Mouse (Mus musculus) spleen, adult 2 months (tissue): Measurements from ENCODE around the gene Trim25. TPM values are rescaled to one million over a fixed set of nuclear protein-coding genes. Genes with fewer than 3 reads are reported as not detected.
"Not testable (repeated sequence)": the region's sequence is repeated elsewhere in the genome, so short reads cannot be mapped to it uniquely, and the experiment has no call there.

Experiments used
- DNase-seq, 2 experiments: peaks; one replicate each; pipeline versions ENCODE4 v3.0.0 to v3.0.0-alpha.2; 2012 to 2021; ENCODE audit warnings: low spot score in 2 of 2, low read depth in 1 of 2
- H3K27ac ChIP-seq: fragments of 200-500 bp; 2 replicates; pipeline ENCODE4 v1.5.1; 2012; ENCODE audit warnings: low read length, inconsistent platforms; ENCODE audit not compliant: insufficient read depth
- H3K27me3 ChIP-seq: fragments of 200-500 bp; 2 replicates; pipeline ENCODE4 v1.6.1; 2012; ENCODE audit warnings: mild to moderate bottlenecking, moderate library complexity, low read length, inconsistent platforms; ENCODE audit not compliant: control insufficient read depth, insufficient read depth
- H3K36me3 ChIP-seq: fragments of 200-500 bp; 2 replicates; pipeline ENCODE4 v1.6.1; 2012; ENCODE audit warnings: mild to moderate bottlenecking, low read length, inconsistent platforms; ENCODE audit not compliant: control insufficient read depth, insufficient read depth
- H3K4me1 ChIP-seq: fragments of 200-500 bp; 2 replicates; pipeline ENCODE4 v1.6.1; 2011; ENCODE audit warnings: inconsistent platforms; ENCODE audit not compliant: control insufficient read depth, insufficient read depth, insufficient read length
- H3K4me3 ChIP-seq: fragments of 200-500 bp; 2 replicates; pipeline ENCODE4 v1.5.1; 2011; ENCODE audit warnings: mild to moderate bottlenecking, inconsistent platforms; ENCODE audit not compliant: insufficient read depth, insufficient read length; ENCODE audit errors: extremely low read depth
- CTCF ChIP-seq: fragments of 200-500 bp; IDR thresholded peaks from 2 replicates; pipeline ENCODE4 v1.5.1; 2011; ENCODE audit warnings: mild to moderate bottlenecking, inconsistent platforms; ENCODE audit not compliant: insufficient read depth, insufficient read length, insufficient replicate concordance; ENCODE audit errors: extremely low read depth
- POLR2A ChIP-seq: fragments of 200-500 bp; IDR thresholded peaks from 2 replicates; pipeline ENCODE4 v1.6.1; 2011; ENCODE audit warnings: low read depth, low read length, inconsistent platforms
- WGBS: fragments of 180-500 bp; shearing (Covaris S2); methylation state at CpG from one replicate; pipeline ENCODE4 v1.1.7; 2018; 5-methylcytosine and 5-hydroxymethylcytosine counted together
- polyA plus RNA-seq: library from polyadenylated mRNA; depleted of rRNA; stranded (reverse); fragments of >200 nt; gene quantifications from 2 replicates; pipeline ENCODE4 v1.2.3, GENCODE M21; 2012

The Trim25 gene
- polyA plus RNA-seq, 1 experiment: 41.5 TPM

GRCm38 (mm10) chr11:88993625-88994024 lies 5.6 kb upstream of the Trim25 start:
- H3K4me1 ChIP-seq: peaks cover 2% of the 10 kb centered on the region; the same call in 1 of the 2 replicates
- no peaks in the 10 kb centered on the region for H3K36me3 ChIP-seq
- peak; percentile 74 to 82 for DNase-seq
- no peak overlapping the region for H3K4me3 ChIP-seq
- 18% methylated on average over 5 of the region's 5 CpGs for WGBS
- TF ChIP-seq POLR2A (no peak), CTCF (peak; percentile 66; the same call in 1 of the 2 replicates)
- no peak overlapping the region for H3K27ac ChIP-seq
- H3K27me3 ChIP-seq: no peaks in the 10 kb centered on the region

GRCm38 (mm10) chr11:88994492-88994891 lies 4.7 kb upstream of the Trim25 start:
- 73% methylated on average over 7 of the region's 7 CpGs for WGBS
- no peaks in the 10 kb centered on the region for H3K27me3 ChIP-seq
- H3K4me3 ChIP-seq: no peak overlapping the region
- no peak overlapping the region for H3K27ac ChIP-seq
- no peak for DNase-seq
- TF ChIP-seq POLR2A (no peak), CTCF (no peak)
- no peaks in the 10 kb centered on the region for H3K36me3 ChIP-seq
- peaks cover 2% of the 10 kb centered on the region; the same call in 1 of the 2 replicates for H3K4me1 ChIP-seq

GRCm38 (mm10) chr11:88995616-88996015 lies 3.6 kb upstream of the Trim25 start:
- no peak for TF ChIP-seq POLR2A
- no peak for TF ChIP-seq CTCF
- Histone ChIP-seq H3K36me3 (no peaks in the 10 kb centered on the region), H3K4me3 (no peak overlapping the region), H3K27ac (no peak overlapping the region), H3K4me1 (peaks cover 2% of the 10 kb centered on the region; the same call in 1 of the 2 replicates), H3K27me3 (no peaks in the 10 kb centered on the region)
- no peak for DNase-seq
- 88% methylated on average over 2 of the region's 2 CpGs for WGBS

- Histone ChIP-seq H3K4me1 (peaks cover 7% of the 10 kb centered on the region; the same call in 1 of the 2 replicates), H3K36me3 (no peaks in the 10 kb centered on the region), H3K27ac (no peak overlapping the region), H3K4me3 (no peak overlapping the region), H3K27me3 (no peaks in the 10 kb centered on the region)
- TF ChIP-seq POLR2A: no peak
- TF ChIP-seq CTCF: no peak
- 62% methylated on average over 7 of the region's 7 CpGs for WGBS
- DNase-seq: no peak
Measured at GRCm38 (mm10) chr11:88996427-88996826, 2.7 kb upstream of the Trim25 start.

GRCm38 (mm10) chr11:88997343-88997742 lies 1.8 kb upstream of the Trim25 start:
- H3K27me3 ChIP-seq, H3K36me3 ChIP-seq, DNase-seq, H3K27ac ChIP-seq, H3K4me3 ChIP-seq: not testable (repeated sequence)
- peaks cover 13% of the 10 kb centered on the region; the same call in 1 of the 2 replicates for H3K4me1 ChIP-seq
- 78% methylated on average over 5 of the region's 5 CpGs for WGBS

GRCm38 (mm10) chr11:88998406-88998805 lies 770 bp upstream of the Trim25 start:
- H3K4me1 ChIP-seq: peaks cover 23% of the 10 kb centered on the region; the same call in 1 of the 2 replicates

GRCm38 (mm10) chr11:88999723-89000526 lies 749 bp downstream of the Trim25 start:
- peak in 1 of 2 experiments; percentile 17 for DNase-seq
- 1% methylated on average over 33 of the region's 33 CpGs for WGBS
- peaks cover 5% of the 10 kb centered on the region for H3K36me3 ChIP-seq
- H3K27me3 ChIP-seq: no peaks in the 10 kb centered on the region
- peak overlapping the region; percentile 91 for H3K4me3 ChIP-seq
- TF ChIP-seq POLR2A (no peak), CTCF (no peak)
- peak overlapping the region; percentile 94 for H3K27ac ChIP-seq
- H3K4me1 ChIP-seq: peaks cover 29% of the 10 kb centered on the region; the same call in 1 of the 2 replicates

More at GRCm38 (mm10) chr11:88998406-88998805, 770 bp upstream of the Trim25 start:
- Histone ChIP-seq H3K27ac (no peak overlapping the region), H3K36me3 (no peaks in the 10 kb centered on the region), H3K4me3 (no peak overlapping the region), H3K27me3 (no peaks in the 10 kb centered on the region)
- DNase-seq: no peak
- TF ChIP-seq POLR2A: no peak
- no peak for TF ChIP-seq CTCF
- 33% methylated on average over 3 of the region's 3 CpGs for WGBS
